Mouse (Mus musculus): ENCODE measurements at regions not wholly inside any gene's neighbourhood (a gene's known extent, or its start where the extent isn't known, plus 50 kb on each side); places are given as distances from the start of the nearest gene placed in this dataset.

- Histone ChIP-seq H3K4me2 (replicated peaks) (no peak overlapping the region), H3K36me3 (no peaks in the 10 kb centered on the region), H3K4me3 (no peak overlapping the region), H3K27ac (no peak overlapping the region), H3K4me1 (no peaks in the 10 kb centered on the region), H3K27me3 (no peaks in the 10 kb centered on the region), H3K9me3 (no peaks in the 10 kb centered on the region), H3K9ac (no peak overlapping the region)
- no peak for ATAC-seq (ENCODE audit: insufficient number of reproducible peaks, insufficient read depth, low FRiP score, low TSS enrichment)
- WGBS, result 69% methylated on average over 2 of the region's 2 CpGs
These were observed 243.1 kb downstream of the Pdgfc start for GRCm38 (mm10) chr3:81279266-81279665.

- H3K4me3 ChIP-seq, result no peak overlapping the region
- WGBS, result 95% methylated on average over 2 of the region's 2 CpGs
- H3K27ac ChIP-seq, result no peak overlapping the region
- H3K27me3 ChIP-seq, result no peaks in the 10 kb centered on the region
- no peaks in the 10 kb centered on the region for H3K36me3 ChIP-seq
- H3K9ac ChIP-seq, result no peak overlapping the region
- no peak for ATAC-seq (ENCODE audit: insufficient number of reproducible peaks, insufficient read depth, low FRiP score, low TSS enrichment)
- no peaks in the 10 kb centered on the region for H3K9me3 ChIP-seq
- 0 out of 2 replicates have a peak, but pooled peaks cover 3% of the 10 kb centered on the region for H3K4me1 ChIP-seq
- H3K4me2 ChIP-seq (replicated peaks), result no peak overlapping the region
These were observed 253.5 kb downstream of the Pdgfc start for GRCm38 (mm10) chr3:81289762-81290161.

- no peak for ATAC-seq (ENCODE audit: insufficient number of reproducible peaks, insufficient read depth, low FRiP score, low TSS enrichment)
- WGBS, result 8% methylated on average over 2 of the region's 2 CpGs
- H3K4me2 ChIP-seq (replicated peaks), result no peak overlapping the region
- no peaks in the 10 kb centered on the region for H3K9me3 ChIP-seq
- H3K27me3 ChIP-seq, result no peaks in the 10 kb centered on the region
- H3K4me1 ChIP-seq, result 0 out of 2 replicates have a peak, but pooled peaks cover 3% of the 10 kb centered on the region
- no peak overlapping the region for H3K27ac ChIP-seq
- H3K36me3 ChIP-seq, result no peaks in the 10 kb centered on the region
- no peak overlapping the region for H3K9ac ChIP-seq
- no peak overlapping the region for H3K4me3 ChIP-seq
These were observed 256.2 kb downstream of the Pdgfc start for GRCm38 (mm10) chr3:81292404-81292803.

- H3K27me3 ChIP-seq, result no peaks in the 10 kb centered on the region
- H3K9ac ChIP-seq, result no peak overlapping the region
- H3K4me2 ChIP-seq (replicated peaks), result no peak overlapping the region
- no peak overlapping the region for H3K4me3 ChIP-seq
- H3K9me3 ChIP-seq, result no peaks in the 10 kb centered on the region
- 72% methylated on average over 3 of the region's 3 CpGs for WGBS
- no peak overlapping the region for H3K27ac ChIP-seq
- no peak for ATAC-seq (ENCODE audit: insufficient number of reproducible peaks, insufficient read depth, low FRiP score, low TSS enrichment)
- H3K36me3 ChIP-seq, result no peaks in the 10 kb centered on the region
- H3K4me1 ChIP-seq, result 0 out of 2 replicates have a peak, but pooled peaks cover 3% of the 10 kb centered on the region
These were observed 257.1 kb downstream of the Pdgfc start for GRCm38 (mm10) chr3:81293186-81293819.

GRCm38 (mm10) chr3:81304017-81304791, 268.0 kb downstream of the Pdgfc start:
- Histone ChIP-seq H3K4me1 (no peaks in the 10 kb centered on the region), H3K4me3 (no peak overlapping the region), H3K36me3 (no peaks in the 10 kb centered on the region), H3K9me3 (no peaks in the 10 kb centered on the region), H3K4me2 (replicated peaks) (no peak overlapping the region), H3K27me3 (no peaks in the 10 kb centered on the region), H3K9ac (no peak overlapping the region), H3K27ac (no peak overlapping the region)
- ATAC-seq (ENCODE audit: insufficient number of reproducible peaks, insufficient read depth, low FRiP score, low TSS enrichment), result no peak
- 85% methylated on average over 5 of the region's 5 CpGs for WGBS

GRCm38 (mm10) chr3:81305412-81306165, 269.4 kb downstream of the Pdgfc start:
- H3K4me2 ChIP-seq (replicated peaks), result no peak overlapping the region
- WGBS, result 74% methylated on average over 10 of the region's 10 CpGs
- no peaks in the 10 kb centered on the region for H3K4me1 ChIP-seq
- H3K27me3 ChIP-seq, result no peaks in the 10 kb centered on the region
- no peak overlapping the region for H3K4me3 ChIP-seq
- H3K36me3 ChIP-seq, result no peaks in the 10 kb centered on the region
- H3K27ac ChIP-seq, result no peak overlapping the region
- H3K9me3 ChIP-seq, result no peaks in the 10 kb centered on the region
- no peak overlapping the region for H3K9ac ChIP-seq
- ATAC-seq (ENCODE audit: insufficient number of reproducible peaks, insufficient read depth, low FRiP score, low TSS enrichment), result no peak

- Histone ChIP-seq H3K9ac (no peak overlapping the region), H3K27me3 (no peaks in the 10 kb centered on the region), H3K4me3 (no peak overlapping the region), H3K9me3 (no peaks in the 10 kb centered on the region), H3K4me1 (no peaks in the 10 kb centered on the region), H3K4me2 (replicated peaks) (no peak overlapping the region), H3K36me3 (no peaks in the 10 kb centered on the region), H3K27ac (no peak overlapping the region)
- no peak for ATAC-seq (ENCODE audit: insufficient number of reproducible peaks, insufficient read depth, low FRiP score, low TSS enrichment)
- WGBS, result 63% methylated on average over 3 of the region's 3 CpGs
These were observed 290.6 kb downstream of the Pdgfc start for GRCm38 (mm10) chr3:81326866-81327265.

- 88% methylated on average over 15 of the region's 15 CpGs for WGBS
- Histone ChIP-seq H3K27ac (no peak overlapping the region), H3K9me3 (no peaks in the 10 kb centered on the region), H3K4me2 (replicated peaks) (no peak overlapping the region), H3K27me3 (no peaks in the 10 kb centered on the region), H3K36me3 (no peaks in the 10 kb centered on the region), H3K4me1 (no peaks in the 10 kb centered on the region), H3K9ac (no peak overlapping the region), H3K4me3 (no peak overlapping the region)
- no peak for ATAC-seq (ENCODE audit: insufficient number of reproducible peaks, insufficient read depth, low FRiP score, low TSS enrichment)
These were observed 315.5 kb downstream of the Pdgfc start for GRCm38 (mm10) chr3:81351739-81352138.

- Histone ChIP-seq H3K4me3 (no peak overlapping the region), H3K27me3 (no peaks in the 10 kb centered on the region), H3K9ac (no peak overlapping the region), H3K36me3 (no peaks in the 10 kb centered on the region), H3K9me3 (no peaks in the 10 kb centered on the region), H3K27ac (no peak overlapping the region), H3K4me1 (no peaks in the 10 kb centered on the region), H3K4me2 (replicated peaks) (no peak overlapping the region)
- no peak for ATAC-seq (ENCODE audit: insufficient number of reproducible peaks, insufficient read depth, low FRiP score, low TSS enrichment)
- 49% methylated on average over 2 of the region's 2 CpGs for WGBS
These were observed 331.7 kb downstream of the Pdgfc start for GRCm38 (mm10) chr3:81367918-81368317.

- no peaks in the 10 kb centered on the region for H3K4me1 ChIP-seq
- no peaks in the 10 kb centered on the region for H3K9me3 ChIP-seq
- no peak for ATAC-seq (ENCODE audit: insufficient number of reproducible peaks, insufficient read depth, low FRiP score, low TSS enrichment)
- WGBS, result 67% methylated on average over 2 of the region's 2 CpGs
- no peaks in the 10 kb centered on the region for H3K27me3 ChIP-seq
- H3K4me2 ChIP-seq (replicated peaks), result no peak overlapping the region
- no peak overlapping the region for H3K4me3 ChIP-seq
- H3K27ac ChIP-seq, result no peak overlapping the region
- no peak overlapping the region for H3K9ac ChIP-seq
- no peaks in the 10 kb centered on the region for H3K36me3 ChIP-seq
These were observed 332.4 kb downstream of the Pdgfc start for GRCm38 (mm10) chr3:81368642-81369041.

- Histone ChIP-seq H3K9me3 (no peaks in the 10 kb centered on the region), H3K4me3 (no peak overlapping the region), H3K27me3 (no peaks in the 10 kb centered on the region), H3K27ac (no peak overlapping the region), H3K4me2 (replicated peaks) (no peak overlapping the region), H3K9ac (no peak overlapping the region), H3K36me3 (no peaks in the 10 kb centered on the region), H3K4me1 (no peaks in the 10 kb centered on the region)
- ATAC-seq (ENCODE audit: insufficient number of reproducible peaks, insufficient read depth, low FRiP score, low TSS enrichment), result no peak
These were observed 333.5 kb downstream of the Pdgfc start for GRCm38 (mm10) chr3:81369742-81370141.

- Histone ChIP-seq H3K9me3 (no peaks in the 10 kb centered on the region), H3K4me3 (no peak overlapping the region), H3K27me3 (no peaks in the 10 kb centered on the region), H3K9ac (no peak overlapping the region), H3K4me1 (no peaks in the 10 kb centered on the region), H3K4me2 (replicated peaks) (no peak overlapping the region), H3K36me3 (no peaks in the 10 kb centered on the region), H3K27ac (no peak overlapping the region)
- ATAC-seq (ENCODE audit: insufficient number of reproducible peaks, insufficient read depth, low FRiP score, low TSS enrichment), result no peak
- 75% methylated on average over 2 of the region's 2 CpGs for WGBS
These were observed 339.8 kb downstream of the Pdgfc start for GRCm38 (mm10) chr3:81375990-81376389.
